Mouse (Mus musculus) lung, postnatal 0 days (tissue): ENCODE results near the gene Gm49384. TPM values are rescaled to one million over a fixed set of nuclear protein-coding genes. Genes with fewer than 3 reads are reported as not detected.

Source experiments
- ATAC-seq: fragments of 200-750 bp; cut with Nextera tagmentation; 2 replicates; pipeline ENCODE4 v1.8.0; 2017; ENCODE audit warnings: moderate library complexity
- DNase-seq: peaks from one replicate; pipeline ENCODE4 v3.0.0-alpha.2; 2016; ENCODE audit warnings: low spot score
- H3K27ac ChIP-seq: fragments of 300-500 bp; sonication (generic); 2 replicates; pipeline ENCODE4 v1.5.1; 2014; ENCODE audit warnings: antibody characterized with exemption, mild to moderate bottlenecking, low read length, mixed read lengths
- H3K27me3 ChIP-seq: fragments of 300-500 bp; sonication (generic); replicated peaks from 2 replicates; pipeline ENCODE4 v1.6.1; 2014; ENCODE audit warnings: low read length, mixed read lengths; ENCODE audit not compliant: insufficient read depth
- H3K36me3 ChIP-seq: fragments of 300-500 bp; sonication (generic); 2 replicates; pipeline ENCODE4 v1.6.1; 2014; ENCODE audit warnings: low read length, mixed read lengths; ENCODE audit not compliant: insufficient read depth
- H3K4me1 ChIP-seq: fragments of 300-500 bp; sonication (generic); 2 replicates; pipeline ENCODE4 v1.6.1; 2014; ENCODE audit warnings: antibody characterized with exemption, low read depth, low read length, mixed read lengths; ENCODE audit not compliant: insufficient read depth
- H3K4me2 ChIP-seq: fragments of 300-500 bp; sonication (generic); replicated peaks from 2 replicates; pipeline ENCODE4 v1.6.1; 2014; ENCODE audit warnings: low read depth, mild to moderate bottlenecking, low read length, moderate library complexity, mixed read lengths
- H3K4me3 ChIP-seq: fragments of 300-500 bp; sonication (generic); 2 replicates; pipeline ENCODE4 v1.5.1; 2014; ENCODE audit warnings: low read depth, low read length
- H3K9ac ChIP-seq: fragments of 300-500 bp; sonication (generic); replicated peaks from 2 replicates; pipeline ENCODE4 v1.6.1; 2014; ENCODE audit warnings: low read depth, mild to moderate bottlenecking
- H3K9me3 ChIP-seq: fragments of 300-500 bp; sonication (generic); 2 replicates; pipeline ENCODE4 v1.6.1; 2016; ENCODE audit warnings: low read length, mixed read lengths
- CTCF ChIP-seq: IDR thresholded peaks from 2 replicates; pipeline ENCODE4 v1.5.1; 2016; ENCODE audit warnings: antibody characterized with exemption, mild to moderate bottlenecking
- EP300 ChIP-seq: IDR thresholded peaks from 2 replicates; pipeline ENCODE4 v1.6.1; 2016; ENCODE audit warnings: antibody characterized with exemption, mild to moderate bottlenecking, control low read depth
- WGBS: fragments of 180-500 bp; shearing (Covaris S2); extraction: QIAGEN DNeasy Blood & Tissue Kit; methylation state at CpG from one replicate; pipeline ENCODE4 v1.1.7; 2014; 5-methylcytosine and 5-hydroxymethylcytosine counted together
- polyA plus RNA-seq: library from polyadenylated mRNA; unstranded; fragments of >200 nt; fragmentation: Nextera tagmentation; extraction: Ambion mirVana; gene quantifications from 2 replicates; pipeline ENCODE4 v1.2.1, GENCODE M21; 2015

Gm49384 gene
- polyA plus RNA-seq, 1 experiment from 2014 or later, result 6.4 TPM

DNA sequence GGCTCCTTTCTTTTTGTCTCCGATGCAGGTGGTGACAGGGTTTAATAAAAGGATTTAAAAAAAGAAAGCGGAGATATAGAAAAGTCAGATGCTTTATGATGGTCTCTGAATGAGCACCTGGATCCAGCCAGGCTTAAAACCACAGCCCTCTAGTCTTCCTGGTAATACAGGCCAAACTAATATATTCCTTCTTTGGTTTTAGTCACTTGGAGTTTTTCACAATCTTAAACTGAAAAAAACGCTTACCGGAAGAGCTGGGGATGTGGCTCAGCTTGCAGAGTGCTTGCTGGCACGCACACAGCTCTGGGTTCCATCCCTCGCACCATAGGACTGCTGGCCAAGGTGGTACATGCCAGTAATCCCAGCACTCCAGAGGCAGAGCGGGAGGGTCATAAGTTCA lies 12.5 kb upstream of the Gm49384 start:
- Histone ChIP-seq H3K9ac (no peak overlapping the region), H3K27ac (no peak overlapping the region), H3K27me3 (no peaks in the 10 kb centered on the region), H3K4me3 (no peak overlapping the region), H3K4me2 (no peak overlapping the region), H3K36me3 (no peaks in the 10 kb centered on the region; the same call in 1 of the 2 replicates), H3K4me1 (no peaks in the 10 kb centered on the region), H3K9me3 (no peaks in the 10 kb centered on the region)
- WGBS, result 96% methylated on average over 7 of the region's 7 CpGs
- ATAC-seq (no peak), DNase-seq (no peak)
- TF ChIP-seq CTCF, result no peak
- no peak for TF ChIP-seq EP300

DNA sequence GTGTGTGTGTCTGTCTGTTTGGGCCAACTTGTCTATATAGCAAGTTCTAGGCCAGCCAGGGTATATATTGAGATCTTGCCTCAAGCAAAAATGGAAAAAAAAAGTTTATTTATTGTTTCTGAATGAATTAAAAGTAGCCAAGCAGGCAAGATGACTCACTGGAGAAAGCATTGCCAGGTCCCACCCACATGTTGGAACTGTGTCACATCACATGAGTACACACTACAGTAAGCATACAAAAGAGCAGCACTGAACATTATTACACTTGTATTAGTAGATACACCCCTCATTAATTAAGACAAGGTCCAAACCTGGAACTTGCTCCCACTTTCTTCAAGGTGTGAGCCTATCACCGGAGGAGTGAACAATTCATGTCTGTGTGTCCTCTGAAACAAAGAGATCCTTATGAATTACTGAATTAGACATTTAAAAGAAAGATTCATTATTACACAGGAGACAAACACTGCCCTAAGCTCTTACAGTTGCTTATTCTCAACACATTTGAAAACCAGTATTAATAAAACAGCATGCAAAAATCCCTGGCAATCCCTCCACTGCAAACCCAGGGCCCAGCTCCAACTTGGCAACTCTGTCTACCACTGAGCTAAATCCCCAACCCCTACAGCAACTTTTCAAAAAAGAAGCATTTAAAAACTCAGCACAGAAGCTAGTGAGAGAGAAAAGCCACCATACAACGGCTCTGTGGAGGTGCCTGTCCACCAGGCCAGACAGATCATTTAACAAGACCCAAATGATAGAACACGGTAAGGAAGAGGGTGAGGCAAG lies 11.1 kb upstream of the Gm49384 start:
- DNase-seq (peak; percentile 28), ATAC-seq (no peak)
- H3K27ac ChIP-seq, result no peak overlapping the region
- no peaks in the 10 kb centered on the region for H3K9me3 ChIP-seq
- no peak overlapping the region for H3K4me3 ChIP-seq
- no peak overlapping the region for H3K4me2 ChIP-seq
- H3K36me3 ChIP-seq, result no peaks in the 10 kb centered on the region
- H3K4me1 ChIP-seq, result no peaks in the 10 kb centered on the region
- WGBS, result 77% methylated on average over 3 of the region's 3 CpGs
- no peak overlapping the region for H3K9ac ChIP-seq
- TF ChIP-seq EP300, result no peak
- no peak for TF ChIP-seq CTCF
- H3K27me3 ChIP-seq, result no peaks in the 10 kb centered on the region

- Histone ChIP-seq H3K4me1 (no peaks in the 10 kb centered on the region), H3K9ac (no peak overlapping the region), H3K4me3 (no peak overlapping the region), H3K9me3 (no peaks in the 10 kb centered on the region), H3K36me3 (no peaks in the 10 kb centered on the region), H3K4me2 (no peak overlapping the region), H3K27me3 (no peaks in the 10 kb centered on the region), H3K27ac (no peak overlapping the region)
- WGBS, result 90% methylated on average over 7 of the region's 7 CpGs
- TF ChIP-seq EP300 (no peak), CTCF (no peak)
- ATAC-seq, result no peak
- no peak for DNase-seq
Measured at GRCm38 (mm10) chr12:69214393-69214792, 10.3 kb upstream of the Gm49384 start.

DNA sequence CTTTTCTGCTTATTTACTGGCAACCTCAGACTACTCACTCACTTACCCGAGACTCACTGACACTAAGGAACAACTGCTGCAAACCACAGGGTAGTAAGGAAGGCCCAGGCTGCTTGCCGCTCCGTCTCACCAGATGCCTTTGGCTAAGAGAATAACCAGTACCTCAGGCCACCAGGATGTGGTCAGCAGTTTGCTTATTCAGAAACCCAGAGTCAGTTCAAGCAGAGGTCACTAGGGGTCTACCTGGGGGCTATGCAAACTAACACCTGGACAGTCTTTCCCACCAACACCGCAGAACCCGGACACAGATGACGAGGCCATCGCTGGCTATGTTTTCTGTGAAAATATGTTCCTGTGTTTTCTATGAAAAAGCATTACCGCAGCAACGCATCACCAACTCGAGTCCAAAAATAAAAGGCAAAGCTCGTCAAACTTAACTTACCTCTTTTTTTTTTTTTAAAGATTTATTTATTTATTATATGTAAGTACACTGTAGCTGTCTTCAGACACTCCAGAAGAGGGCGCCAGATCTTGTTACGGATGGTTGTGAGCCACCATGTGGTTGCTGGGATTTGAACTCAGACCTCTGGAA lies 9.2 kb upstream of the Gm49384 start:
- ATAC-seq, result no peak
- H3K36me3 ChIP-seq, result no peaks in the 10 kb centered on the region
- WGBS, result 90% methylated on average over 13 of the region's 13 CpGs

GRCm38 (mm10) chr12:69211057-69211456 lies 7.0 kb upstream of the Gm49384 start:
- no peaks in the 10 kb centered on the region for H3K36me3 ChIP-seq
- H3K9ac ChIP-seq, result no peak overlapping the region
- H3K4me3 ChIP-seq, result no peak overlapping the region
- no peak overlapping the region for H3K27ac ChIP-seq
- DNase-seq, result peak; percentile 37
- WGBS, result 66% methylated on average over 5 of the region's 5 CpGs
- H3K4me2 ChIP-seq, result no peak overlapping the region
- ATAC-seq, result no peak
- no peaks in the 10 kb centered on the region for H3K9me3 ChIP-seq
- H3K4me1 ChIP-seq, result no peaks in the 10 kb centered on the region
- TF ChIP-seq EP300 (no peak), CTCF (peak; percentile 59)
- H3K27me3 ChIP-seq, result no peaks in the 10 kb centered on the region

More for the DNA sequence above, 9.2 kb upstream of the Gm49384 start:
- Histone ChIP-seq H3K9ac (no peak overlapping the region), H3K27ac (no peak overlapping the region), H3K4me2 (no peak overlapping the region), H3K9me3 (no peaks in the 10 kb centered on the region), H3K4me1 (no peaks in the 10 kb centered on the region), H3K27me3 (no peaks in the 10 kb centered on the region), H3K4me3 (no peak overlapping the region)
- no peak for TF ChIP-seq EP300
- no peak for TF ChIP-seq CTCF
- no peak for DNase-seq

GRCm38 (mm10) chr12:69210056-69210979 lies 6.3 kb upstream of the Gm49384 start:
- Histone ChIP-seq H3K4me1 (no peaks in the 10 kb centered on the region), H3K9me3 (no peaks in the 10 kb centered on the region), H3K36me3 (no peaks in the 10 kb centered on the region), H3K27ac (no peak overlapping the region), H3K27me3 (no peaks in the 10 kb centered on the region), H3K4me2 (no peak overlapping the region), H3K4me3 (no peak overlapping the region), H3K9ac (no peak overlapping the region)
- TF ChIP-seq CTCF (no peak), EP300 (no peak)
- DNase-seq (no peak), ATAC-seq (no peak)
- WGBS, result 92% methylated on average over 18 of the region's 18 CpGs
